Mouse (Mus musculus): ENCODE results near the gene 2700097O09Rik.
"Not testable (repeated sequence)": the region's sequence is repeated elsewhere in the genome, so short reads cannot be mapped to it uniquely, and the experiment has no call there.

The 2700097O09Rik gene

DNA sequence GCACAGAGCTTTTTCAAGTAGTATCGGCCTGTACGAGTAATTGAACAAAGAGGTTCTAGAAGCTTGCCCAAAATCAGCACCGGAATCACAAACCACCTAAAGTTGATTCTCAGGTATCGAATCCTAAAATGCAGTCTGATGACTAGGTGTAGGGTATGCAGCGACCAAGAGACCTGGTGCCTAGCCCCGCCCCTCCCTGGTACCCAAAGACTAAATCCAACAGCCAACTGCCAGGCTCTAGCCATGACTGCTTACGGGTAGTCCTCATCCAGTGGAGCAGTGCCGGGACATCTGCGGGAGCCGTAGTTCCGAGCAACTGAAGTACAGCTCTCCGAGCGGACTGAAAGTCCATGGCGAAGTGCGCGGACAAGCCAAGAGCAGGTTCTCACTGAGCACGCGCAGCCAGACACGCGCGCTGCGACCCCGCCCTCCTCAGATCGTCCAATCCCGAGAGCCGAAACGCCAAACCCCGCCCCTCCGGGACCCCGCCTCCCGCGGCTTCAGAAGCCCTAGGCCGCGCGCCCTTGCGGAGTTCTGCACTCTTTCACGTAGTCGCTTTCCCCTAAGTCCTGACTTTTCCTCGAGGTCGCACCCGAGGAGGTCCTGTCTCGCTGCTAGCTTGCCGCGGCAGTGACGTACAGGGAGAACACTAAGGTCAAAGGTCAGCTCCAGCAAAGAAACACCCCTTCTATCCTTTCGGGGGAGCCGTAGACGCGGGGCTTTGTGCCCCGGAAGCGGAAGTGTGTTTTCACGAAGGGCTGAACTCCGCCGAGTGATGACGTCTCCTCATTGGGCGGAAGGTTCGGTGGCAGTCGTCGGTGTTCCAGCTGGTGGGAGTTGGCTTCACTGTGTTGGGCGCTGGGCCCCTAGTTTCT lies at the start of gene 2700097O09Rik, which contains the start of gene Srp54a:
Gene 2700097O09Rik (minus strand): TSS at position 385 of the 875 bp plus-strand sequence.
Gene Srp54a (plus strand): TSS at position 537 of the 875 bp plus-strand sequence.
- DNase-seq (ENCODE audit: low spot score in 2 of 2), result peak; percentile 90 to 91

DNA sequence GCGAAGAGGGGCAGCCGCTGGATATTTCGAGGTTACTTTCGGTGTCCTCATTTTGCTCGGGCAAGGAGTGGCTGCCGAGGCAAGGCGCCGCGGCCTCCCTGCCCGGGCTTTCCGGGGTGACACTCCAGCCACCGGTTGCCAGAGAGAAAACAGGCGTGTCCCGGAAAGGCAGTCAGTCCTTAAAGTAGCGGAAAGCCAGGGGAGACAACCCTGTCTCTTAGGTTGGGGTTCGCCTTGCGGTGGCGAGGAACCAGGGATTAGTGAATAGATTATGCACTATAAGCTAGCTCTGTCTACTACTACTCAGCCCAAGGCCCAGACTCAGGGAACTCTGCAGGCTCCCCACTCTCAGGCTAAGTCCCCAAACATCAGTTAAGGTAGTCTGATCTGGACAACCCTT lies 44.8 kb upstream of the 2700097O09Rik start:
- not testable (repeated sequence) for DNase-seq (ENCODE audit: low spot score in 2 of 2)

DNA sequence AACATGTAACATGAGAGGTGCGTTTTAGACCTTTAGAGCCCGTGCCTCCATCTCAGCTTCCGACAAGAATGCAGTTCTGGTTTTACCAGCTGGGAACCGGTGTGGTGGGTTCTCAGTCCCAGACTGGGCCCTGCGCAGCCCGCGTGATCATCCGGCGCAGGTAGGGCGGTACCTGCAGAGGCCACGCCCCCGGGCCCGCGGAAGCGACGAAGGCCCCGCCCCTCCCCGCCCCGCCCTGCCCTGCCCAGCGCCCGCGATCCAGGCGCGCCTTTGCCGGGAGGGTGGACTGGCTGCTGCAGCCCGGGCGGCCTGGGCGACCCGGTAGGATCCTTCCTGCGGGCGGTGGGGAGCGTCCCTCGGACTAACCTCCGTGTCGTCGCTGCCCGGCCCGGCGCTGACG lies 44.3 kb upstream of the 2700097O09Rik start, which contains the start of gene Fam177a:
Gene Fam177a (plus strand): TSS at position 228 of the 400 bp plus-strand sequence.
- DNase-seq (ENCODE audit: low spot score in 2 of 2), result not testable (repeated sequence)

DNA sequence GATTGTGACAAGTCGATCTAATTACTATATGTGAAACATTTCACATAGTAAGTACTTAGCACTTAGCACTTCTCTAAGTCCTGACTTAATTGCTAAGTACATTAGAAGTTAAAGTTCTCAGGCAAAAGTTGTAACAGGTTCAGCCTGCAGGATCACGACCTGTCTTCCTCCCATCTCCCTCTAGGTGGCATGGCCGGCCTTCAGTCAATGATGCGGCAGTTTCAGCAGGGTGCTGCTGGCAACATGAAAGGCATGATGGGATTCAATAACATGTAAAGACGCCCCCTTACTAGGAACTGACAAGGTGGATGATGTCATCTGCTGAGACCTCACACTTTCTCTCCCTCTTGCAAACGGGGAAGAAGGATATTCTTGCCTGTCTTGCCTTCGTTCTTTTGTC lies 32.7 kb upstream of the 2700097O09Rik start:
- DNase-seq (ENCODE audit: low spot score in 2 of 2), result not testable (repeated sequence)

DNA sequence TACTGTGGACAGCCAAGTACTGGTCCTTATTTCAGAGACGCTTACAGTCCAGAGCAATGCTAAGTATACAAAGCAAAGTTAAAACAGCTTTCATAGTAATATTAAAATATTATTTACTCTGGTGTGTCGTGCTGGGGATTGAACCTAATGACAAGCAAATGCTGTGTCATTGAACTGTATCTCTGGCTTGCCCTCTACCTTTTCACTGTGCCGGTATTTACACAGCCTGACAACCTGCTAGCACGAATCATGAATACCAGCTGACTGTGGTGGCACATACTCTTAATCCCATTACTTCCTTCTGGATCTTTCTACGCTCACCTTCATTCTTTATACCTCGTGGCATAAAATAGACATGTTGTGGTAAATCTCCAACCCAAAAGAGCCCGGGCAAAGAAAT lies 12.2 kb upstream of the 2700097O09Rik start:
- not testable (repeated sequence) for DNase-seq (ENCODE audit: low spot score in 2 of 2)

DNA sequence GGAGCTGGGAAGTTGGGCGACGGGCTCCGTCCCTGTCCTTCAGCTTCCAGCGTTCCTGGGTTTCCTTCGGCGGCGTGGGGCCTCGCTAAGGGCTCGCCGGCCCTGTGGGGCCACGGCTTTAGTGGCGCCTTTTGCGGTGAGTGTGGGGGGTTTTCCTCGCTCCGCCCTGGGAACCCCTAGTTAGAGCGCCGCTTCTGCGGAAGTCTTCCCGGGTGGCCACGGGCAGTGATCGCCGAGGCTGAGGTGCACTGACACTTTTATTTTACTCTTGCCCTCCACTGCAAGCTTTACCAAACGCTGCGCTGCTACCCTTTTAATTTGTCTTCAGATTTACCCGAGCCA lies 662 bp upstream of the 2700097O09Rik start:
- not testable (repeated sequence) for DNase-seq (ENCODE audit: low spot score in 2 of 2)

DNA sequence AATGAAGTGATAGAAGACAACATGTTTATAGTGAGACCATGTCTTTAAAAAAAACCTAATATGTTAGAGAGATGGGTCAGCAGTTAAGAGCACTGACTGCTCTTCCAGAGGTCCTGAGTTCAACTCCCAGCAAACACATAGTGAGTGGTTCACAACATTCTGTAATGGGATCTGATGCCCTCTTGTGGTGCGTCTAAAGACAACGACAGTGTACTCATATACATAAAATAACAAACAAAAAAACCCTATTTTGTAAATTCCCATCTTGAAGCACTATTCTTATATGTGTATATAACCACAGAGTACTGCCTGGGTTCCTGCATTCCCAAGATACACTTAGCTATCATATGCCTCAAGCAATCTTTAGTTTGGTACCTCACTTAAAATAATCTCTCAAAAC lies 1.2 kb downstream of the 2700097O09Rik start:
- DNase-seq (ENCODE audit: low spot score in 2 of 2), result not testable (repeated sequence)

DNA sequence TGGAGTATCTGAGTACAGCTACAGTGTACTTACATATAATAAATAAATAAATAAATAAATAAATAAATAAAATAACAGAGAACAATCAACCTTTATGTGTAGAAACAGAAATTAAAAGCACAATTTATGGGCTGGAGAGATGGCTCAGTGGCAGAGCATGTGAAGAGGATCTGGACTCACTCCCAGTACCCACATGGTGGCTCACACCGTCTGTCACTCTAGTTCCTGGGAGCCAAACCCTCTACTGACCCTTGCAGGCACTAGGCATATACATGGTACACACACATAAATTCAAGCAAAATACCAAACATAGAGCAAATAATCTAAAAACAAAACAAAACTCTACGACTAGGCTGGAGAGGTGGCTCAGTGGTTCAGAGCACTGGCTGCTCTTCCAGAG lies 4.6 kb downstream of the 2700097O09Rik start:
- no peak for DNase-seq (ENCODE audit: low spot score in 2 of 2)

DNA sequence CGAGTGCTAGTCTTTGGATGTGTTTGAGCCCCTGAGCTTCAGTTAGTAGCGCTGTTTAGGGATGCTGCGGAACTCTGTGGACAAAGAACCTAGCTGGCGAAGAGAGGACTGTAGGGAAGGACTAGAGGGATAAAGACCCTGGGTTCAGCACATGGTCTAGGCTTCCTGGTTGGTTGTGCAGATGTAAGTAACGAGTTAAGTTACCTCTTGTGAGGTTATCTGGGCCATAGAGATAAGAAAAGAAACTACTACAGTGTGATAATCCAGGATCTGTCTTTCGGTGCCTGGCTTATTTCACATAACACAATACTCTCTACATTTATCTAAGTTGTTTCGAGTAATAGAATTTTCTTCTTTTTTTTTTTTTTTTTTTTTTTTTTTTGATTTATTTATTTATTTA lies 6.2 kb downstream of the 2700097O09Rik start:
- DNase-seq (ENCODE audit: low spot score in 2 of 2), result no peak

DNA sequence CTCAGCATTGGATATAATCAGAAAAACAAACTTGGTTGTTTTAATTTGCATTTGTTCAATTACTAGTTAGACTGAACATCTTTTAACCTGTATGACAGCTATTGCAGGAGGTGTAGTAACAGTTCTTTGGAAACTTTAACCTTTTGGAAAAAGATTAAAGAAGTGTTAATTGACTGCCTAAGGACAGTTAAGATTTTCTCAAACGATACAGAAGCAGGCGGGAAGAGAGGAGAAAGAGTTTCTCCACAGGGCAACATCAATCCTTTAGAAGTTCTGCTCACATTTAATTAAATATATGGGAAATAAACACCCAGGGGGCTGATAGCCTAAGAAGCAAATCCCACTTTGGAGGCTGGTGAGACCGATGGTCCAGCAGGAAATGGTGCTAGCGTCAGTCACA lies 7.4 kb downstream of the 2700097O09Rik start:
- no peak for DNase-seq (ENCODE audit: low spot score in 2 of 2)

DNA sequence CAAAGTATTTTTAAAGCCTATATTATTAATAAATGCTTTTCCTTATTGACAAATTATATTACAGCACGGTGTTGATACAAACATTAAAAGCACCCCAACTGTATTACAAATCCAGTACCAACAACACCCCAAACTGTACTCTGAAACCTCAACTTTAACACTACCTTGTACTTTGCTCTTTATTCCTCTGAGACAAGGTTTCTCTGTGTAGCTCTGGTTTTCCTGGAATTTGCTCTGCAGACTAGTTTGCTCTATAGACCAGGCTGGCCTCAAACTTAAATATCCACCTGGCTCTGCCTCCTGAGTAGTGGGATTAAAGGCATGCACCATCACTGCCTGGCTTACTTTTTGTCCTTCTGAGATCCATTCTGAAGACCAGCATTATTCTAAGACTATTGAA lies 17.8 kb downstream of the 2700097O09Rik start:
- DNase-seq (ENCODE audit: low spot score in 2 of 2), result no peak

DNA sequence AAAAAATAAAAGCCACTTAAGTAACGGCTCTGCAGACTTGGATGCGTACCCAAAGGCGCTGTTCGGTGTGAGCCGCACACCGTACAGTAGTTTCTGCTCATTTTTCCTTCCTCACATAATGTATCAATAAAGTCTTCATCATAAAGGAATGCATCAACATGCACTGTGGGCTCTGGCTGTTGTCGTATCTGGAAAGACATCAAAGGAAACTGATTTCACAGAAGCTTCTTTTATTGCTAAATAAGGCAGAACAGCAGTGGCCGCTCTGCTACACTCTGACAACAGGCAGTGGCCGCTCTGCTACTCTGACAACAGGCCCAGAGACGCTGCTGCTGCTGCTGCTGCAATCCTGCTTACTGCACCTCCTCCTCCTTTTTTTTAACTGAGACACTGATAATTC lies 18.9 kb downstream of the 2700097O09Rik start:
- DNase-seq (ENCODE audit: low spot score in 2 of 2), result no peak

DNA sequence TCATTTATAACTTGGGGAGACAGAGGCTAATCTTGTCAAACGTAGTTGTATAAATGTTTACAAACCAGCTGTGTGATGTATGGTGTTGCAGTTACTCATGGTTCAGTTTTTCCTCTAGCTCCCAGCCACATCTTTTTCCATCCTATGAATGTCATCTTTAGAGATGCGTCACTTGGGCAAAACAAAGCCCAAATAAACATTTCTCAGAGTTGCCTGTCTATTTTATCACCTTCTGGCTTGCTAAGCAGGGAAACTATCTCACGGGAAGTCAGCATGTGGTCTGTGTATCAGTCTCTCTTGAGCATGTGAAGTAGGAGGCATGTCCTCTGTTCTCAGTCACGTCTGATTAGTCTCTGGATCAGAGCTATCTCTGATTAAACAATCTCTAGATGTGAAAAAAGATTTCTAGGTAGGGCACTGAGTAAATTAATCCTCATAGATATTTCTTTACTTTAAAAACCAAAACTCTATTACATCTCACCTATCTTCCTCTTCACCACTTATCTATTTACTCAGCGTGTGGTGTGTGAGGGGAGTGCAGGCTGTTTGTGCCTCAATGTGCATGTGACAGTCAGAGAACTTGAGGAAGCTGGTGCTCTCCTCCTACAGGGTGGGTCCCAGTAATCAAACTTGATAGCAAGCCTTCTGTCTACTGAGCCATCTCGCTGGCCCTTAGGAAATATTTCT lies 19.6 kb downstream of the 2700097O09Rik start:
- no peak for DNase-seq (ENCODE audit: low spot score in 2 of 2)

DNA sequence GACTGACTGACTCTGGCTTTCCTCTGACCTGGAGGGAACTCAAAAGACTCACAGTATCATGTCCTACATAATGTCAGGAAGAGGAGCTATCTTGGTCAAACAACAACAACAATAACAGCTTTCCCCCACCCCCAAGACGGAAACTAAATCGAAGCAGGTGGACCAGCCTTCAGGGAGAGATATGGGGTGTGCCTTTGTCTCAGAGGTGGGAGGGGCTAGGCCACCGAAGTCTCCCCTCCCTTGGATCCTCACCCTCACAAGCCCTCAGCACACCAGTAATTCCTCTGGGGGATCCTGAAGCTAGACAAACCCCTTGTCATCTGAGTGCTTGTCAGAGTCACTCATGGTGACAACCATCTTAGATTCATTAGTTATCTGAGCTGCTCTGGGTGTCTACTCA lies 20.1 kb downstream of the 2700097O09Rik start:
- DNase-seq (ENCODE audit: low spot score in 2 of 2), result no peak

DNA sequence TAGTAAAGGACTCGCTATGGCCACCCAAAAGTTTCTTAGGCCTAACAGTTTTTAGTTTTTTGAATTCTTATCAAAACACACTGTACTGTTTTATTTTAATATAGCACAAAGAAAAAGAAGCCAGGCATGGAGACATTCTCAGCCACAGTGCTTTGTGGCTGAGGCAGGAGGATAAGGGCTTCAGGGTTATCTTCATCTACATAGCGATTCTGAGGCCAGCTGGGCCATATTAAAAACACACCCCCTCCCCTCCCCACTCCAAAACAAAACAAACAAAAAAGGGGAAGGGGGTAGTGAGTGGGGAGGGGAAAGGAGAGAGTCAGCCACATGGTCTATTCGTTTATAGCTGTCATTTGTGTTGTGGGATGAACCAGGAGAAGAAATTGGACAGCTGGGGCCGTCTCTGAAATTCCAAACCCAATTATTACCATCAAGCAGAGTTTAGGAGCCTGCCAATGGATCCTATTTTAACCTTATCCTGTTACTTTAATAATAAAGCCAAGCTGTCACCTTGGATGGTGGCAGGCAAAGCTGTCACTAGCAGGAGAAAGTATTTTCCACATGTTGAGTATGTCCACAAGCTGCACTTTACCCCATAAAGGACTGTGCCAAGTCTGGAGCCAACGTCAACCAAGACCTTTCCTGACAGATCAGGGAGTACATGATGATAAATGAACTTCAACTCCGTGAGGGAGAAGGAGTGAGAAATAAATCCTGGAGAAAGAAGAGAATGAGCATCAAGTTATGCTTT lies 20.9 kb downstream of the 2700097O09Rik start:
- DNase-seq (ENCODE audit: low spot score in 2 of 2), result no peak

DNA sequence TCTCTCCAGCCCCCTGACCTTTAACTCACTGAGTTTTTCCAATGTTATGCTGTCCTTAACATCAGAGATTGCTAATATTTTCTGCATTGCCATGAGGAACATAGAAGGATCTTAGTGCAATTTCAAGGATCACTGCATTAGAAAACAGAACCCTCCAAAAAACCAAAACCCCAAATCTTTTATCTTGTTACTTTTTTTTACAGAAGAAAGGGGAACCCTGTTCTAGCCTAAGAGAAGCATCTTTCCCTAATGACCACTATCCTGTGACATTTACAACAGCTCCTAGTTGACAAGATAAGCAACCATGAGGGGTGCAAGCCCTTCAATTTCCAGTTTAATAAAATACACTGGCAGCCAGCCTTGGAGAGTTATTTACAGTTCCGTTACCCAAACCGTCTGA lies 23.2 kb downstream of the 2700097O09Rik start:
- no peak for DNase-seq (ENCODE audit: low spot score in 2 of 2)

DNA sequence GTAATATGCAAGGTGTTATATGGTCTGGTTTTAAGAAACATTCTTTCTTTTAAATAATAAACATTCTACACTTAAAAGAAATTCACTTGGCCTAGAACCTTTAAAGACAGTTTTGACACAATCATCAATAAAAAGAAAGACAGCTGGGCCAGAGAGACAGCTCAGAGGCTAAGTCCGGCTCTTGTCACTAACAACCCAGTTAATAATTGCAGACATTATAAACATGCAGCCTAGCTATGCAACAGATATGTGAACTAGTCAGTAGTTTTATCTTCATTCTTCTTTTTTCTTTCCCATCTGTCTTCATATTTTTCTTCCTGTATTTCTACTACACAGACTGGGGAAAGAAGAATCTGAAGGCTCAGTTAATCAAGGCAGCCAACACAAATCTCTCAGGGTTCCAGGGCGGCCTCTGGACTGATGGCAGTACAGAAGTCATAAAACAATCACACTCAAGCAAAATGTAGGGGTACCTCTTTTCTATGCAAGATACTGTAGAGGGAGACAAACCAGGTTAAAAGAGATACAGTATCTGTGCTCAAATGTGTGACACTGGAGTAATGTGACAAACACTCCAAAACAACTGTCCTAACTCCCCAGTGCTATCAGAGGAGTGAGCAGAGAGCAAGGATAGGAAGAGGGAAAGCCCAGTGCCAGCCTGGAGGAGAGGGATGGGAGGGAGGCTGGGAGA lies 25.2 kb downstream of the 2700097O09Rik start:
- DNase-seq (ENCODE audit: low spot score in 2 of 2), result no peak

DNA sequence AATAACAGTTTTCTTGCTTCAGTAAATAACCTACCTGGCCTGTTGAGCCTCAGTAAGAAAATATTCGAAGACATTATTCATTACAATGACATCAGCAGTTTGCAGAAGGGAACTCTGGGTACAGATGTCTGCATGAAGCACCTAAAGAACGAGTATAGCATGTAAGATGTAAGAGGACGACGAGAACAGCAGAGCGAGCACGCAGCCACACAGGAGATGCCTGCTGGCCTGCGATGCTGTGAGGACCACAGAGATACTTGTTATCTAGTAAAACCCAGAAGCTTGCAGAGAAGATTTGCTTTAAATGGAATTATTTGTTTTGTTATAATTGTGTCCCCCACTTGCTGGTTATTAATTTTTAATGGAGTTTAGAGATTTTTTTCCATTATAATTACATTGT lies 26.6 kb downstream of the 2700097O09Rik start:
- no peak for DNase-seq (ENCODE audit: low spot score in 2 of 2)

DNA sequence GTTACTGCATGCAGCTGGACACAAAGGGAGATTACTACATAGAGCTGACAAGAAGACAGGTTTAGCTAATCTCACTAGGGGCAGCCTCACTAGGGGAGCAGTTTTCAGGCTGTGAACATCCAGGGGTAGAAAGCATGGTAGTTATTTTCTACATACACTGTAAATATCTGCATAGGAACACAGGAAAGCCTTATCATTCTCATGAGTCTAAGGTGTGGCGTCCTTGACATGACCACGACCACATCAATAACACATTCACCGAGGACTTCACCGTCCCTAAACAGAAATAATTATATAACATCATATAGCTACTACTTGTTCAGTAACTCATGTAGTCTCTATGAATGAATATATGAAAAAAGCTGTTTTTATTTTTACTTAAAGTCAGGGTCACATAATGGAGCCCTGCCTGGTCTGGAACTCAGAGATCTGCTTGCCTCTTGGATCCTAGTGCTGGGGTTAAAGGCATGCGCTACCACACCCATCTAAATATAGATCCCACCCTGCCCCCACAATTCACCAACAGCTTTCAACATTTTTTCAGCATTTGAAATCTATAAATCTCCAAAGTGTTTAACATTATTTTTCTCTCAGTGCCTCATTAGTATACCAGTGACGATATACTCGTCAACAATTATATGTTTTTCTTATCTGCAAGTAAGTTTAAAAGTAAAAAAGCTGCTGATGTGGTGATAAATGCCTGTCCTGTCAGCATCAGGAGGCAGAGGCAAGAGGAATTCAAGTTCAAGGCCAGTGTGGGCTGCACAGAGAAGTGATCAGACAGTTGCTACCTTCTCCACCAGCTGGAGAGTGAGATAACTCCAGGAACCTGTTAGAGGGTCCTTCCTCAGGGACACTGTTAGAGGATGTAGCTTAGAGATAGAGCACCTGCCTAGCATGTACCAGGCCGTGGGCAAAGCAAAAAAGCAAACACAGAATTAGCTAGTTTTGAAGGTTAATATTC lies 28.4 kb downstream of the 2700097O09Rik start:
- no peak for DNase-seq (ENCODE audit: low spot score in 2 of 2)

DNA sequence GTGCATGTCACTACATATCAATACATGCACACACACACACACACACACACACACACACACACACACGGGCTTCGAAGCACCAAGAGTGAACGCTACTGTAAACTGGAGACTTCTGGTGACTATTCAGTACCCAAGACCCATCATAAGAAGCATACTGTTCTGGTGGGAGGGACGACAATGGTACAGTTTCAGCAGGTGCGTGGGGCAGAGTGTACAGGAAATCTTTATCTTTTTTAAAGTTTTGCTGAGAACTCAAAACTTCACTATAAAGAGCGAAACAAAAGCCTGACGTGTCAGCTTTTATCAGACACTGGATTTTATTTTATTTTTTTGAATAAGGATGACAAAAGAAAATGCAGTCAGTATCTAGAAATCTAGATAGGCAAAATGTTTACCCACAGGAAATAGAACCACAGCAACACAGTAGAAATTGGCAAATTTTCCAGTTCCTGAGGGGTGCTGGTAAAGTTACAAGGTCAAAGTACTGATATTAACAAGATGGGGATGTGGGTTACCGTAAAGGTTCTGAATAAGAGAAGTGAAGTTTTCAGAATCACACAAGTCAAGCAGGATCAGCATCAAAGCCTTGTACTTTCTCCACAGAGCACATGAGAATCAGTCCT lies 30.1 kb downstream of the 2700097O09Rik start:
- DNase-seq (ENCODE audit: low spot score in 2 of 2), result no peak

Data from thymus, postnatal 10 days (tissue).